Mouse (Mus musculus) hindbrain, embryonic 11.5 days (tissue): ENCODE measurements around the gene Sez6l. TPM values are rescaled to one million over a fixed set of nuclear protein-coding genes. Genes with fewer than 3 reads are reported as not detected.

Source experiments
- ATAC-seq: fragments of 200-750 bp; cut with Nextera tagmentation; 2 replicates; pipeline ENCODE4 v1.8.0; 2017; ENCODE audit warnings: mild to moderate bottlenecking, moderate TSS enrichment, moderate library complexity; ENCODE audit not compliant: low FRiP score
- DNase-seq: peaks from one replicate; pipeline ENCODE4 v3.0.0-alpha.2; 2015; ENCODE audit warnings: low spot score
- H3K27ac ChIP-seq: fragments of 300-500 bp; sonication (generic); 2 replicates; pipeline ENCODE4 v1.5.1; 2014; ENCODE audit warnings: mild to moderate bottlenecking, low read depth, low read length
- H3K27me3 ChIP-seq: fragments of 300-500 bp; sonication (generic); 2 replicates; pipeline ENCODE4 v1.6.1; 2014; ENCODE audit warnings: mild to moderate bottlenecking, low read length, moderate library complexity, mixed read lengths; ENCODE audit not compliant: control insufficient read depth, insufficient read depth
- H3K36me3 ChIP-seq: fragments of 300-500 bp; sonication (generic); 2 replicates; pipeline ENCODE4 v1.6.1; 2014; ENCODE audit warnings: mild to moderate bottlenecking, low read length, moderate library complexity, mixed read lengths; ENCODE audit not compliant: control insufficient read depth, insufficient read depth
- H3K4me1 ChIP-seq: fragments of 300-500 bp; sonication (generic); replicated peaks from 2 replicates; pipeline ENCODE4 v1.6.1; 2014; ENCODE audit warnings: low read length, mixed read lengths; ENCODE audit not compliant: control insufficient read depth, insufficient read depth
- H3K4me2 ChIP-seq: fragments of 300-500 bp; sonication (generic); replicated peaks from 2 replicates; pipeline ENCODE4 v1.6.1; 2014; ENCODE audit warnings: mild to moderate bottlenecking, low read depth, low read length
- H3K4me3 ChIP-seq: fragments of 300-500 bp; sonication (generic); 2 replicates; pipeline ENCODE4 v1.5.1; 2014; ENCODE audit warnings: low read depth, low read length
- H3K9ac ChIP-seq: fragments of 300-500 bp; sonication (generic); 2 replicates; pipeline ENCODE4 v1.6.1; 2014; ENCODE audit warnings: low read depth, low read length
- H3K9me3 ChIP-seq: fragments of 300-500 bp; sonication (generic); 2 replicates; pipeline ENCODE4 v1.6.1; 2016; ENCODE audit warnings: low read length; ENCODE audit not compliant: control insufficient read depth
- WGBS: fragments of 180-500 bp; shearing (Covaris S2); extraction: QIAGEN DNeasy Blood & Tissue Kit; methylation state at CpG from one replicate; pipeline ENCODE4 v1.1.7; 2014; 5-methylcytosine and 5-hydroxymethylcytosine counted together
- polyA plus RNA-seq: library from polyadenylated mRNA; unstranded; fragments of >200 nt; fragmentation: Nextera tagmentation; extraction: Ambion mirVana; gene quantifications from 2 replicates; pipeline ENCODE4 v1.2.1, GENCODE M21; 2014

Sez6l gene
- polyA plus RNA-seq, 1 experiment from 2014 or later: 5.1 TPM

- no peak overlapping the region for H3K4me2 ChIP-seq
- no peak for ATAC-seq
- no peaks in the 10 kb centered on the region for H3K27me3 ChIP-seq
- no peak overlapping the region for H3K9ac ChIP-seq
- H3K36me3 ChIP-seq: no peaks in the 10 kb centered on the region
- H3K4me3 ChIP-seq: no peak overlapping the region
- 66% methylated on average over 6 of the region's 6 CpGs for WGBS
- H3K27ac ChIP-seq: no peak overlapping the region
- H3K4me1 ChIP-seq: no peaks in the 10 kb centered on the region; the same call in 1 of the 2 replicates
- H3K9me3 ChIP-seq: no peaks in the 10 kb centered on the region
- DNase-seq: no peak
Observed at GRCm38 (mm10) chr5:112466331-112466730, 110.7 kb downstream of the Sez6l start.

- no peak for DNase-seq
- Histone ChIP-seq H3K27ac (no peak overlapping the region), H3K27me3 (no peaks in the 10 kb centered on the region), H3K4me3 (no peak overlapping the region), H3K9me3 (no peaks in the 10 kb centered on the region), H3K4me2 (no peak overlapping the region), H3K4me1 (no peaks in the 10 kb centered on the region), H3K9ac (no peak overlapping the region), H3K36me3 (no peaks in the 10 kb centered on the region)
- 53% methylated on average over 3 of the region's 3 CpGs for WGBS
- ATAC-seq: no peak
Observed at GRCm38 (mm10) chr5:112459903-112460302, 117.1 kb downstream of the Sez6l start.

- Histone ChIP-seq H3K27me3 (no peaks in the 10 kb centered on the region), H3K36me3 (no peaks in the 10 kb centered on the region), H3K4me3 (no peak overlapping the region), H3K4me2 (no peak overlapping the region), H3K27ac (no peak overlapping the region), H3K9ac (no peak overlapping the region), H3K9me3 (no peaks in the 10 kb centered on the region), H3K4me1 (no peaks in the 10 kb centered on the region)
- 67% methylated on average over 12 of the region's 12 CpGs for WGBS
- no peak for DNase-seq
- no peak for ATAC-seq
Observed at GRCm38 (mm10) chr5:112454966-112455555, 121.9 kb downstream of the Sez6l start.

GRCm38 (mm10) chr5:112453088-112453487 is 123.9 kb downstream of the Sez6l start:
- Histone ChIP-seq H3K4me3 (no peak overlapping the region), H3K36me3 (no peaks in the 10 kb centered on the region), H3K9me3 (no peaks in the 10 kb centered on the region), H3K27ac (no peak overlapping the region), H3K27me3 (no peaks in the 10 kb centered on the region), H3K9ac (no peak overlapping the region), H3K4me2 (no peak overlapping the region), H3K4me1 (no peaks in the 10 kb centered on the region)
- 76% methylated on average over 9 of the region's 9 CpGs for WGBS
- ATAC-seq (no peak), DNase-seq (no peak)

- Histone ChIP-seq H3K27ac (no peak within 1 kb of the TSS), H3K27me3 (no peaks in the 10 kb centered on the region), H3K4me3 (no peak within 1 kb of the TSS), H3K9ac (no peak within 1 kb of the TSS), H3K36me3 (no peaks in the 10 kb centered on the region), H3K4me2 (no peak within 1 kb of the TSS), H3K4me1 (no peaks in the 10 kb centered on the region), H3K9me3 (no peaks in the 10 kb centered on the region)
- DNase-seq (no peak), ATAC-seq (no peak)
- 64% methylated on average over 17 of the region's 18 CpGs for WGBS
Observed at GRCm38 (mm10) chr5:112448747-112449440, 128.1 kb downstream of the Sez6l start, which contains the start of gene Gm6588. TSS of gene Gm6588 (plus strand) at chr5:112449426.

GRCm38 (mm10) chr5:112438535-112438934 is 138.4 kb downstream of the Sez6l start:
- Histone ChIP-seq H3K9ac (no peak overlapping the region), H3K27me3 (0 out of 2 replicates have a peak, but pooled peaks cover 2% of the 10 kb centered on the region), H3K4me1 (no peaks in the 10 kb centered on the region), H3K27ac (no peak overlapping the region), H3K4me3 (no peak overlapping the region), H3K4me2 (no peak overlapping the region), H3K36me3 (no peaks in the 10 kb centered on the region), H3K9me3 (no peaks in the 10 kb centered on the region)
- no peak for ATAC-seq
- WGBS: 63% methylated on average over 10 of the region's 10 CpGs
- no peak for DNase-seq

GRCm38 (mm10) chr5:112433004-112433403 is 144.0 kb downstream of the Sez6l start:
- H3K9ac ChIP-seq: no peak overlapping the region
- no peaks in the 10 kb centered on the region for H3K36me3 ChIP-seq
- no peaks in the 10 kb centered on the region; the same call in 1 of the 2 replicates for H3K4me1 ChIP-seq
- peak; percentile 86 for DNase-seq
- H3K4me3 ChIP-seq: no peak overlapping the region
- no peak overlapping the region for H3K27ac ChIP-seq
- no peak overlapping the region for H3K4me2 ChIP-seq
- no peak for ATAC-seq
- H3K9me3 ChIP-seq: no peaks in the 10 kb centered on the region
- 0 out of 2 replicates have a peak, but pooled peaks cover 4% of the 10 kb centered on the region for H3K27me3 ChIP-seq
- WGBS: 1% methylated on average over 8 of the region's 8 CpGs

GRCm38 (mm10) chr5:112432033-112432432 is 145.0 kb downstream of the Sez6l start:
- DNase-seq (no peak), ATAC-seq (no peak)
- Histone ChIP-seq H3K27ac (no peak overlapping the region), H3K9ac (no peak overlapping the region), H3K4me1 (no peaks in the 10 kb centered on the region; the same call in 1 of the 2 replicates), H3K4me3 (no peak overlapping the region), H3K36me3 (no peaks in the 10 kb centered on the region), H3K9me3 (no peaks in the 10 kb centered on the region), H3K27me3 (0 out of 2 replicates have a peak, but pooled peaks cover 4% of the 10 kb centered on the region), H3K4me2 (no peak overlapping the region)
- 58% methylated on average over 5 of the region's 5 CpGs for WGBS
